7 mouse cellular contexts compared by ENCODE assay signal in the genomic region with DNA sequence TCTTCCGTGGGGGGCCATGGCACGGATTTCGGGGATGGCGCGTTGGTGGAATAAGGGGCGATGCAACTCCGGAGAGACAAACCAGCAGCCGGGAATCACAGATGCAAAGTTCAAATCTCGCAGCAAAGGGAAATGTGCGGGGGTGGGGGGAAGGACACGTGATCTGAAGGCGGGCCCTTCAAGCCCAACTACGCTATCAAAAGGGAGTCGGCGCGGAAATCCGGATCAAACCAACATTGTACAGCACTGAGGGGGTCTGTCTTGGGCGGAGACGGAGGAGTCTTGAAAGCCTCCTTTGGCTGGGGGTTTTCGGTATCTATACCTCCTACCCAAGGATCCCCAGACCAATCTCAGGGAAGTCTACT. TPM values are rescaled to one million over a fixed set of nuclear protein-coding genes. Genes with fewer than 3 reads are reported as not detected.
DNase-seq lines count a peak whose midpoint lies in the region; ATAC-seq lines count a peak whose summit lies in the region.

A gene (minus strand): TSS at position 202 of the 365 bp plus-strand sequence.

- H3K9ac ChIP-seq in midbrain, embryonic 13.5 days (replicated peaks) = peak within 1 kb of the TSS; percentile 93

- peaks cover 56% of the 10 kb centered on the region for H3K36me3 ChIP-seq in embryonic facial prominence, embryonic 10.5 days (replicated peaks)
- peaks cover 55% of the 10 kb centered on the region for H3K36me3 ChIP-seq in limb, embryonic 10.5 days
- H3K36me3 ChIP-seq in midbrain, embryonic 13.5 days = peaks cover 42% of the 10 kb centered on the region

- ATAC-seq in granulocyte monocyte progenitor cell, adult 5-6 weeks (replicated peaks; ENCODE audit: poor library complexity, severe bottlenecking) = peak; percentile 86
- ATAC-seq in midbrain, embryonic 13.5 days = peak; percentile 98

- no peaks in the 10 kb centered on the region for H3K27me3 ChIP-seq in embryonic facial prominence, embryonic 10.5 days (replicated peaks; ENCODE audit: low read depth, poor library complexity, severe bottlenecking)
- H3K27me3 ChIP-seq in limb, embryonic 10.5 days (ENCODE audit: low read depth, poor library complexity, severe bottlenecking) = no peaks in the 10 kb centered on the region
- no peaks in the 10 kb centered on the region for H3K27me3 ChIP-seq in midbrain, embryonic 13.5 days

- H3K27ac ChIP-seq in embryonic facial prominence, embryonic 10.5 days (replicated peaks) = peak within 1 kb of the TSS; percentile 99
- peak within 1 kb of the TSS; percentile 99 for H3K27ac ChIP-seq in limb, embryonic 10.5 days
- H3K27ac ChIP-seq in midbrain, embryonic 13.5 days = peak within 1 kb of the TSS; percentile 93

- WGBS in embryonic facial prominence, embryonic 10.5 days = 0% methylated on average over 20 of the region's 20 CpGs
- WGBS in limb, embryonic 10.5 days = under 1% methylated on average over 20 of the region's 20 CpGs
- under 1% methylated on average over 20 of the region's 20 CpGs for WGBS in midbrain, embryonic 13.5 days

- peak; percentile 90 for DNase-seq in adrenal gland, postnatal 10 days
- peak; percentile 94 for DNase-seq in embryonic facial prominence, embryonic 10.5 days (ENCODE audit: low spot score)
- peak; percentile 65 for DNase-seq in kidney, adult 11 months
- peak; percentile 94 for DNase-seq in limb, embryonic 10.5 days (ENCODE audit: low spot score)
- DNase-seq in spleen, adult 12 weeks (ENCODE audit: low spot score) = peak; percentile 69

- H3K4me1 ChIP-seq in embryonic facial prominence, embryonic 10.5 days = peaks cover 13% of the 10 kb centered on the region
- peaks cover 12% of the 10 kb centered on the region for H3K4me1 ChIP-seq in limb, embryonic 10.5 days
- H3K4me1 ChIP-seq in midbrain, embryonic 13.5 days (replicated peaks) = peaks cover 14% of the 10 kb centered on the region

- H3K4me3 ChIP-seq in embryonic facial prominence, embryonic 10.5 days = peak within 1 kb of the TSS; percentile 93
- peak within 1 kb of the TSS; percentile 83 for H3K4me3 ChIP-seq in limb, embryonic 10.5 days
- peak within 1 kb of the TSS; percentile 91 for H3K4me3 ChIP-seq in midbrain, embryonic 13.5 days (replicated peaks)

- no peaks in the 10 kb centered on the region for H3K9me3 ChIP-seq in embryonic facial prominence, embryonic 10.5 days
- no peaks in the 10 kb centered on the region for H3K9me3 ChIP-seq in limb, embryonic 10.5 days (replicated peaks)
- H3K9me3 ChIP-seq in midbrain, embryonic 13.5 days = no peaks in the 10 kb centered on the region

- H3K4me2 ChIP-seq in midbrain, embryonic 13.5 days (replicated peaks) = peak within 1 kb of the TSS; percentile 77

RNA-seq across cellular contexts. Expression of the gene that starts here (rescaled TPM):
- total RNA-seq in adrenal gland, postnatal 10 days (2021) = 10 to 100 TPM; 55.4 to 67.6 TPM
- polyA plus RNA-seq in embryonic facial prominence, embryonic 10.5 days (2016; fragmentation: Nextera tagmentation; extraction: Ambion mirVana) = 505 and 520 TPM in 2 replicates
- 189 and 209 TPM in 2 replicates for total RNA-seq in granulocyte monocyte progenitor cell, adult 5-6 weeks (2014; fragmentation: Nextera tagmentation)
- total RNA-seq in granulocyte monocyte progenitor cell, adult 5-6 weeks (2017) = 156 and 175 TPM in 2 replicates
- 507 and 566 TPM in 2 replicates for polyA plus RNA-seq in limb, embryonic 10.5 days (2016; fragmentation: Nextera tagmentation; extraction: Ambion mirVana)
- 272 and 278 TPM in 2 replicates for polyA plus RNA-seq in midbrain, embryonic 13.5 days (2015; fragmentation: Nextera tagmentation; extraction: Ambion mirVana)

Comparison
In these comparisons a context has a peak if more than half of its experiments do, and no peak if none do; other contexts are left out.
1. Peak in every context shown above with its lines: DNase-seq, ATAC-seq, H3K4me3 ChIP-seq and H3K27ac ChIP-seq.